Mouse (Mus musculus) forebrain, embryonic 10.5 days (tissue): ENCODE measurements at regions not wholly inside any gene's neighbourhood (a gene's known extent, or its start where the extent isn't known, plus 50 kb on each side); places are given as distances from the start of the nearest gene placed in this dataset.

Experiments
- DNase-seq: peaks from one replicate; pipeline ENCODE4 v3.0.0-alpha.2; 2017; ENCODE audit warnings: low spot score; ENCODE audit errors: extremely low spot score
- H3K27ac ChIP-seq: fragments of 300-500 bp; sonication (generic); 2 replicates; pipeline ENCODE4 v1.5.1; 2016; ENCODE audit warnings: mild to moderate bottlenecking
- H3K27me3 ChIP-seq: fragments of 300-500 bp; sonication (generic); 2 replicates; pipeline ENCODE4 v1.6.1; 2016; ENCODE audit warnings: mild to moderate bottlenecking; ENCODE audit not compliant: poor library complexity, severe bottlenecking
- H3K36me3 ChIP-seq: fragments of 300-500 bp; sonication (generic); replicated peaks from 2 replicates; pipeline ENCODE4 v1.6.1; 2016; ENCODE audit warnings: mild to moderate bottlenecking, moderate library complexity
- H3K4me1 ChIP-seq: fragments of 300-500 bp; sonication (generic); 2 replicates; pipeline ENCODE4 v1.6.1; 2016
- H3K4me3 ChIP-seq: fragments of 300-500 bp; sonication (generic); 2 replicates; pipeline ENCODE4 v1.5.1; 2016; ENCODE audit warnings: mild to moderate bottlenecking, moderate library complexity
- H3K9me3 ChIP-seq: fragments of 300-500 bp; sonication (generic); 2 replicates; pipeline ENCODE4 v1.6.1; 2016; ENCODE audit warnings: mild to moderate bottlenecking, moderate library complexity
- WGBS: fragments of 180-500 bp; shearing (Covaris S2); methylation state at CpG from one replicate; pipeline ENCODE4 v1.1.7; 2016; 5-methylcytosine and 5-hydroxymethylcytosine counted together

DNA sequence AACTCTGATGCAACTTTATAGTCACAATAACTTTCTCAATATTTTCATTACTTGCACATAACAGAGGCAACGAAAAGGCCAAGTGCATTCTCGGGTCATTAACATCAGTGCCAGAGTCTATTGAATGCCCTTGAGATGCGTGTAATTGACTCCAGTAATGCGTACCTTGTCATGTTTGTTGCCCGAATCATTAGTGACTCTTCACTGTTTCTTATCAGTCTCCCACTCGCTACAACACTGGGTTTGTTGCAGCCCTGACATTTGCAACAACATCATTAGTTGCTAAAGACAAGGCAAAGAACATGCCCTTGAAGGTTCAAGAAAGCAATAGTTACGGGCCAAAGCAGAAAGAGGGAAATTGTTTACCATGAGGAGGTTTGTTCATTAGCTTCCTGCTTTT is 299.8 kb downstream of the Ostf1 start:
- H3K27ac ChIP-seq: no peak overlapping the region
- peaks cover 13% of the 10 kb centered on the region for H3K4me1 ChIP-seq
- H3K36me3 ChIP-seq: no peaks in the 10 kb centered on the region
- 84% methylated on average over 7 of the region's 7 CpGs for WGBS
- H3K27me3 ChIP-seq: no peaks in the 10 kb centered on the region
- H3K4me3 ChIP-seq: no peak overlapping the region
- no peak for DNase-seq
- no peaks in the 10 kb centered on the region for H3K9me3 ChIP-seq

DNA sequence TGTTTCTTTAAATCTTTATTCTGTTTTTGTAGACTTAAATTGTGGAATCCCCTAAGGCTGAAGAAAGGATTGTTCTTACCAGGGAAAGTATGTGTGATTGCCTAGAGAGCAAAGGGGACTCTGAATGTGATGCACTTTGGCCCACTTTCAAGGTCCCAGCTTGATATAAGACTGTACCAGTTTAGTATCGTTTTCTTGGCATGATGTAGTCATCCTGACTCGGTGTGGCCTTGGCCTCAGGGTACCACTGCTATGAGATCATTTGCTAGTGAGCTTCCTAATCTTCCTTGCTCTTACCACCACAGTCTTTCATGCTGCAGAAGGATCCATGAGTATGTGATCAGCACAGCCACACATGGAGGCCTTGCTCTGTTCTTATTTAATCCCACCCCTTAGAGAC is 302.2 kb downstream of the Ostf1 start:
- WGBS: 86% methylated on average over 2 of the region's 2 CpGs
- Histone ChIP-seq H3K27me3 (no peaks in the 10 kb centered on the region), H3K27ac (no peak overlapping the region), H3K36me3 (no peaks in the 10 kb centered on the region), H3K4me1 (peaks cover 8% of the 10 kb centered on the region), H3K9me3 (no peaks in the 10 kb centered on the region), H3K4me3 (no peak overlapping the region)
- DNase-seq: no peak

DNA sequence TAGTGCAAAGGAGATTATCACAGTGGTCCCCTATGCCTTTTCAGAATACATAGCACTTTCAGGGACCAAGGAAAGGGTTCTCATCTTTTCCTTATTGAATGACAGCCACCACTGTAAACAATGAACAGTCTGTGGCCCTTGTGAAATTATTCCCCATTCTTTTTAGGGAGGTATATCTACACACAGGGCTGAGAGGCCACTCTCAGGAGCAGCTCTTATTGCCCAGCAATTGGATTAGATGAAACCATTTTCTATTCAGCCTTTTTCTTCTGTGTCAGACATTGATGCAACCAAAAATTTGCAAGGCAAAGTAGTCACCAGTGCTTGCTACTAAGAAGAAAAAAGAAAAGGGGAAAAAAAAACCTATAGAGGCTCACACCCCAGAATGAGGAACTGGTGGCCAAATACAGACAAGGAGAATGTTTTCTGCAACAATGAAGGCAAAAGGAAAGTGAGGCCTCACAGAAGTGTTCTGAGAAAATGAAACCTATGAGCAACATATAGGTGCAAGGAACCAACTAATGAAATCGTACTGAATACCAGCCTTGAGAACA is 313.2 kb downstream of the Ostf1 start:
- DNase-seq: no peak
- Histone ChIP-seq H3K27ac (no peak overlapping the region), H3K27me3 (no peaks in the 10 kb centered on the region), H3K4me3 (no peak overlapping the region), H3K9me3 (no peaks in the 10 kb centered on the region), H3K36me3 (no peaks in the 10 kb centered on the region), H3K4me1 (no peaks in the 10 kb centered on the region)
- WGBS: 83% methylated on average over 1 of the region's 1 CpGs

DNA sequence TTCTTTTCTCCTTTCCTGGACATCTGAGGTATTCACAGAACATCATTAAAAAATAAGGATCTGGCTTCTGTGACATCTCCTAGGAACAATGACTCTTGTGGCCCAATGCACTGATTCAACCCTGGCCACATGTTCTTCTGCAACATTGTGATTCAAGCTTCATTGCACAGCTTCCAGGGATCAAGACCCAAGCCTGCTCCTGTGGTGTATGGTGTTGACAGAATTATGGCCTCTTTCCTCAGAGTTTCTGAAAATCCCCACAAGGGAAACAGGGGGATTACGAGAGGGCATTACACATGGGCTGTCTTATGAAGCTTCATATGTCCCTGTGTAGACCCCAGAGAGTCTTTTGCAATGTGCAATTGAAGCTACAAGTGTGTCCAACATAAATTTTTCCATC is 358.2 kb downstream of the Ostf1 start:
- Histone ChIP-seq H3K4me3 (no peak overlapping the region), H3K36me3 (no peaks in the 10 kb centered on the region), H3K4me1 (no peaks in the 10 kb centered on the region), H3K27ac (no peak overlapping the region), H3K27me3 (no peaks in the 10 kb centered on the region), H3K9me3 (no peaks in the 10 kb centered on the region)
- DNase-seq: no peak
- 90% methylated on average over 1 of the region's 1 CpGs for WGBS

DNA sequence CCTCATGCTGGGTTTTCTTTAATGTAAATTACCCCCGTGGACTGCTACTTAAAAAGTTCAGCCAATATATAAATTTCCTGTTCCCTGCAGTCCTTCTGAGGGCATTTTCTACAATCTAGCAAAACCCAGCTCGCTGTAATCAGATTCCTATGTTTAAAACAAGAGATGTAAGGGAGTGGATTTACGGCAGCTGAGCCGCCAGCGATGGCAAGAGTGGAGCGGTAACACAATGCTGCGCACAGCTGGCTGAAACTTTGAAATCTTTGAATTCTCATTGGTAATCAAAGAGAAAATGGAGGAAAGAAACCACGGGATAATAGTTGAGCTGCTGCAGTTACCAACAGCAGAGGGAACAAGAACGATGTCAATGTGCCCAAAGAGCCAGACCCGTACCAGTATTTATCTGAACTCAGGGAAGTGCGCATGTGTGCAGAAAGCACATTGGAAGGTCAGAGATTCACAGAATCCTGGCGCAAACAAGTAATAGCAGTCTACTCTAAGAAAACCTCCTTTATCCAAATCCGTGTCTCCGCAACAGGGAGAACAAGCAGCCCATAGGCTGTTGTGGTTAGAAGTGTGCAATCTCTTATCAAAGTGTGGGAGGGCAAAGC is 376.4 kb downstream of the Ostf1 start:
- Histone ChIP-seq H3K27ac (peak overlapping the region; percentile 53; the same call in 1 of the 2 replicates), H3K9me3 (no peaks in the 10 kb centered on the region), H3K27me3 (no peaks in the 10 kb centered on the region), H3K4me1 (0 out of 2 replicates have a peak, but pooled peaks cover 10% of the 10 kb centered on the region), H3K4me3 (no peak overlapping the region), H3K36me3 (no peaks in the 10 kb centered on the region)
- no peak for DNase-seq
- 75% methylated on average over 14 of the region's 14 CpGs for WGBS

DNA sequence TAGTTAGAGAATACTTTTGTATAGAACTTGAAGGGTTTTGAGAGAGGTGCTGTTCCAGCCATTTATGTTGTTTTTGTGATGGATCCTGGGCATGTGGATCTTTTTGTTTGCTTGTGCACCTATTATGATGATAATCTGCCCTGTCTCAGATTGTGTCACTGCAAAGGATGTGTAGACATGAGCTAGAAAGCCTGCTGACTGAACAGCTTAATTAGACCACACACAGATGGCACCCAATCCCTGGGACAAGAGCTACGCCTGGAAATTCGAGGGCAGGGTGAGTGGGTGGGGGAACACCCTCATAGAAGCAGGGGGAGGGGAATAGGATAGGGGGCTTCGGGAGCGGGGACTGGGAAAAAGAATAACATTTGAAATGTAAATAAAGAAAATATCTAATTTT is 378.3 kb downstream of the Ostf1 start:
- H3K27me3 ChIP-seq: no peaks in the 10 kb centered on the region
- 78% methylated on average over 4 of the region's 4 CpGs for WGBS
- no peaks in the 10 kb centered on the region for H3K9me3 ChIP-seq
- DNase-seq: no peak
- H3K4me1 ChIP-seq: 0 out of 2 replicates have a peak, but pooled peaks cover 10% of the 10 kb centered on the region
- no peaks in the 10 kb centered on the region for H3K36me3 ChIP-seq
- H3K4me3 ChIP-seq: no peak overlapping the region
- no peak overlapping the region for H3K27ac ChIP-seq
